7 mouse cellular contexts compared by ENCODE assay signal in the genomic region with DNA sequence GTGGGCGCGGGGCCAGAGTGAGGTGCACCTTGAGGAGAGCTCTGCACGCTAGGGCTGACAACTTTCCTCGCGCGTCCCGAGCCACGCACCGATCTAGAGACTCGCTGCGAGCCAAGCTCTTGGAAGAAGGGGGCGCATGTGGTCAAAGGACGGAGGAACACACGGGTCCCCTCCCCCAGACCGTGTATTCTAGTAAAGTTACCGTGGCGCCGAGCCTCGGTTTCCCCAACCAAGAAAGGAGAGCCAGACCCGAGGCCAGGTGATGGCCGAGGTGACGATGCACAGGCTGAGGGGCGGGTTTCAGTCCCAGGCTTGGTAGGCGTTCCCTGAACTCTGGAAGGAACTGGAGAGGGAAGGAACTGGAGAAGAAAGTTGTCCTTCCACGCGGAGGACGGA. TPM values are rescaled to one million over a fixed set of nuclear protein-coding genes. Genes with fewer than 3 reads are reported as not detected.
A peak's percentile ranks its signal among the peaks of the same experiment; 100 is the strongest.
DNase-seq lines count a peak whose midpoint lies in the region; ATAC-seq and TF ChIP-seq lines count a peak whose summit lies in the region.

No protein-coding gene starts in this region.

- no peaks in the 10 kb centered on the region for H3K36me3 ChIP-seq in embryonic facial prominence, embryonic 14.5 days (ENCODE audit: control insufficient read depth, insufficient read depth, low read length)
- no peaks in the 10 kb centered on the region for H3K36me3 ChIP-seq in hindbrain, embryonic 11.5 days (ENCODE audit: control insufficient read depth, insufficient read depth, low read length)
- no peaks in the 10 kb centered on the region for H3K36me3 ChIP-seq in limb, embryonic 15.5 days
- H3K36me3 ChIP-seq in midbrain, postnatal 0 days (ENCODE audit: insufficient read depth, low read length), result no peaks in the 10 kb centered on the region

- H3K27me3 ChIP-seq in embryonic facial prominence, embryonic 14.5 days (replicated peaks; ENCODE audit: control insufficient read depth, insufficient read depth, low read length), result no peaks in the 10 kb centered on the region
- H3K27me3 ChIP-seq in hindbrain, embryonic 11.5 days (ENCODE audit: control insufficient read depth, insufficient read depth, low read length), result no peaks in the 10 kb centered on the region
- no peaks in the 10 kb centered on the region for H3K27me3 ChIP-seq in limb, embryonic 15.5 days
- H3K27me3 ChIP-seq in midbrain, postnatal 0 days (ENCODE audit: insufficient read depth, low read length), result no peaks in the 10 kb centered on the region

- H3K9me3 ChIP-seq in embryonic facial prominence, embryonic 14.5 days (ENCODE audit: control insufficient read depth, low read length), result no peaks in the 10 kb centered on the region
- no peaks in the 10 kb centered on the region for H3K9me3 ChIP-seq in hindbrain, embryonic 11.5 days (ENCODE audit: control insufficient read depth, low read length)
- H3K9me3 ChIP-seq in limb, embryonic 15.5 days, result no peaks in the 10 kb centered on the region
- H3K9me3 ChIP-seq in midbrain, postnatal 0 days (ENCODE audit: low read length), result no peaks in the 10 kb centered on the region

- H3K4me1 ChIP-seq in embryonic facial prominence, embryonic 14.5 days (ENCODE audit: control insufficient read depth, insufficient read depth, low read length), result peaks cover 12% of the 10 kb centered on the region
- H3K4me1 ChIP-seq in hindbrain, embryonic 11.5 days (replicated peaks; ENCODE audit: control insufficient read depth, insufficient read depth, low read length), result no peaks in the 10 kb centered on the region; the same call in 1 of the 2 replicates
- H3K4me1 ChIP-seq in limb, embryonic 15.5 days, result peaks cover 14% of the 10 kb centered on the region
- peaks cover 6% of the 10 kb centered on the region; the same call in 1 of the 2 replicates for H3K4me1 ChIP-seq in midbrain, postnatal 0 days (ENCODE audit: insufficient read depth, low read length)

- H3K27ac ChIP-seq in embryonic facial prominence, embryonic 14.5 days (replicated peaks; ENCODE audit: low read depth, low read length), result peak overlapping the region; percentile 93
- H3K27ac ChIP-seq in hindbrain, embryonic 11.5 days (ENCODE audit: low read depth, low read length), result peak overlapping the region; percentile 95
- peak overlapping the region; percentile 91 for H3K27ac ChIP-seq in limb, embryonic 15.5 days
- H3K27ac ChIP-seq in midbrain, postnatal 0 days (ENCODE audit: low read depth, low read length), result no peak overlapping the region

- H3K4me2 ChIP-seq in embryonic facial prominence, embryonic 14.5 days (ENCODE audit: low read depth, low read length), result peak overlapping the region; percentile 81
- H3K4me2 ChIP-seq in hindbrain, embryonic 11.5 days (replicated peaks; ENCODE audit: low read depth, low read length), result peak overlapping the region; percentile 87
- peak overlapping the region; percentile 81 for H3K4me2 ChIP-seq in limb, embryonic 15.5 days
- peak overlapping the region; percentile 99 for H3K4me2 ChIP-seq in midbrain, postnatal 0 days (ENCODE audit: low read depth, low read length, poor library complexity, severe bottlenecking)

- TF ChIP-seq CTCF in midbrain, postnatal 0 days (IDR thresholded peaks at IDR 0.05), result peak; percentile 27

- H3K9ac ChIP-seq in embryonic facial prominence, embryonic 14.5 days (ENCODE audit: low read depth, low read length), result peak overlapping the region; percentile 97
- peak overlapping the region; percentile 98 for H3K9ac ChIP-seq in hindbrain, embryonic 11.5 days (ENCODE audit: low read depth, low read length)
- H3K9ac ChIP-seq in limb, embryonic 15.5 days, result peak overlapping the region; percentile 88
- H3K9ac ChIP-seq in midbrain, postnatal 0 days (replicated peaks; ENCODE audit: low read length, poor library complexity, severe bottlenecking), result peak overlapping the region; percentile 60; the same call in 1 of the 2 replicates

- WGBS in embryonic facial prominence, embryonic 14.5 days, result 1% methylated on average over 19 of the region's 27 CpGs
- under 1% methylated on average over 27 of the region's 27 CpGs for WGBS in hindbrain, embryonic 11.5 days
- under 1% methylated on average over 27 of the region's 27 CpGs for WGBS in limb, embryonic 15.5 days
- WGBS in midbrain, postnatal 0 days, result 0% methylated on average over 27 of the region's 27 CpGs

- ATAC-seq in embryonic facial prominence, embryonic 14.5 days (ENCODE audit: low read depth), result peak; percentile 50
- ATAC-seq in hindbrain, embryonic 11.5 days (ENCODE audit: low FRiP score), result peak; percentile 77
- no peak; the same call in 1 of the 2 replicates for ATAC-seq in limb, embryonic 15.5 days (ENCODE audit: insufficient number of reproducible peaks, low FRiP score, low TSS enrichment, low read depth)
- ATAC-seq in midbrain, postnatal 0 days (ENCODE audit: low FRiP score), result peak; percentile 48; the same call in 1 of the 2 replicates

- H3K4me3 ChIP-seq in embryonic facial prominence, embryonic 14.5 days (ENCODE audit: low read depth, low read length), result peak overlapping the region; percentile 96
- peak overlapping the region; percentile 98 for H3K4me3 ChIP-seq in hindbrain, embryonic 11.5 days (ENCODE audit: low read depth, low read length)
- H3K4me3 ChIP-seq in limb, embryonic 15.5 days, result peak overlapping the region; percentile 84
- peak overlapping the region; percentile 69 for H3K4me3 ChIP-seq in midbrain, postnatal 0 days (ENCODE audit: low read depth, low read length)

- DNase-seq in urinary bladder, adult 18-20 months (ENCODE audit: low spot score in 2 of 2), result peak; percentile 37 to 43
- no peak for DNase-seq in urinary bladder, postnatal 10 days (ENCODE audit: low spot score)
- peak; percentile 84 for DNase-seq in embryonic facial prominence, embryonic 14.5 days (ENCODE audit: low spot score)
- DNase-seq in hindbrain, embryonic 11.5 days (ENCODE audit: low spot score), result peak; percentile 76
- DNase-seq in midbrain, postnatal 0 days (ENCODE audit: low spot score), result peak; percentile 52
- DNase-seq in cerebellum, adult 9-10 months, result no peak

RNA-seq across cellular contexts. Expression of a gene that starts 0.4 kb away (rescaled TPM):
- 74.7 and 81.4 TPM in 2 replicates for polyA plus RNA-seq in embryonic facial prominence, embryonic 14.5 days (2014; fragmentation: Nextera tagmentation; extraction: Ambion mirVana)
- 122 and 132 TPM in 2 replicates for polyA plus RNA-seq in hindbrain, embryonic 11.5 days (2014; fragmentation: Nextera tagmentation; extraction: Ambion mirVana)
- polyA plus RNA-seq in limb, embryonic 15.5 days (2015; fragmentation: Nextera tagmentation; extraction: Ambion mirVana), result 76.4 and 84.3 TPM in 2 replicates
- total RNA-seq in midbrain, postnatal 0 days (2014; rRNA removed), result 7.7 and 8.7 TPM in 2 replicates
- polyA plus RNA-seq in midbrain, postnatal 0 days (2015; fragmentation: Nextera tagmentation; extraction: Ambion mirVana), result 4.4 and 5.5 TPM in 2 replicates

Comparison
In these comparisons a context has a peak if more than half of its experiments do, and no peak if none do; other contexts are left out.
1. DNase-seq: peak in urinary bladder, adult 18-20 months (2 of 2), embryonic facial prominence, embryonic 14.5 days (single experiment), hindbrain, embryonic 11.5 days (single experiment) and midbrain, postnatal 0 days (single experiment); none in urinary bladder, postnatal 10 days (single experiment) and cerebellum, adult 9-10 months (single experiment).
2. RNA of a gene that starts 0.4 kb away (polyA plus RNA-seq): 122 to 132 TPM in hindbrain, embryonic 11.5 days, 76.4 to 84.3 TPM in limb, embryonic 15.5 days and 74.7 to 81.4 TPM in embryonic facial prominence, embryonic 14.5 days; 4.4 to 5.5 TPM in midbrain, postnatal 0 days; every median in the first group is over 10 times any median in the second.
3. Peak in every context shown above with its lines, with median percentiles within 50 percentile points of each other: H3K4me2 ChIP-seq, H3K4me3 ChIP-seq and H3K9ac ChIP-seq.